Mouse (Mus musculus) kidney, adult 18-20 months (tissue): ENCODE data around the gene Tmx2.
"Not testable (repeated sequence)": the region's sequence is repeated elsewhere in the genome, so short reads cannot be mapped to it uniquely, and the experiment has no call there.

Source experiments
- DNase-seq: peaks from one replicate; pipeline ENCODE4 v3.0.0; 2021

Gene Tmx2

GRCm38 (mm10) chr2:84679016-84679415, at the start of gene Tmx2:
Tmx2 (minus strand) TSS chr2:84679140.
- DNase-seq: no peak

GRCm38 (mm10) chr2:84728191-84728590, 49.3 kb upstream of the Tmx2 start:
- DNase-seq: not testable (repeated sequence)

- peak; percentile 98 for DNase-seq
Observed at GRCm38 (mm10) chr2:84727172-84727858, 48.4 kb upstream of the Tmx2 start, which contains the start of gene Clp1. Clp1 (minus strand) TSS chr2:84727350.

GRCm38 (mm10) chr2:84726716-84727115, 47.8 kb upstream of the Tmx2 start:
- no peak for DNase-seq

GRCm38 (mm10) chr2:84725770-84726169, 46.8 kb upstream of the Tmx2 start:
- no peak for DNase-seq

GRCm38 (mm10) chr2:84723856-84724255, 44.9 kb upstream of the Tmx2 start:
- DNase-seq: no peak

GRCm38 (mm10) chr2:84721182-84721581, 42.2 kb upstream of the Tmx2 start:
- DNase-seq: no peak

- no peak for DNase-seq
Observed at GRCm38 (mm10) chr2:84720718-84721117, 41.8 kb upstream of the Tmx2 start.

- DNase-seq: no peak
Observed at GRCm38 (mm10) chr2:84717357-84717756, 38.4 kb upstream of the Tmx2 start.

GRCm38 (mm10) chr2:84716423-84717355, 37.7 kb upstream of the Tmx2 start:
- no peak for DNase-seq

GRCm38 (mm10) chr2:84715562-84716361, 36.8 kb upstream of the Tmx2 start:
- peak; percentile 83 for DNase-seq

GRCm38 (mm10) chr2:84714811-84715561, 36.0 kb upstream of the Tmx2 start, which contains the start of gene Zdhhc5:
Zdhhc5 (minus strand) TSS chr2:84715180.
- DNase-seq: peak; percentile 99

GRCm38 (mm10) chr2:84714422-84714810, 35.5 kb upstream of the Tmx2 start:
- no peak for DNase-seq

GRCm38 (mm10) chr2:84711898-84712297, 33.0 kb upstream of the Tmx2 start:
- DNase-seq: no peak

GRCm38 (mm10) chr2:84707523-84707922, 28.6 kb upstream of the Tmx2 start:
- DNase-seq: no peak

- no peak for DNase-seq
Observed at GRCm38 (mm10) chr2:84705295-84705694, 26.4 kb upstream of the Tmx2 start.

GRCm38 (mm10) chr2:84704329-84704728, 25.4 kb upstream of the Tmx2 start:
- no peak for DNase-seq

- DNase-seq: no peak
Observed at GRCm38 (mm10) chr2:84703497-84703896, 24.6 kb upstream of the Tmx2 start.

GRCm38 (mm10) chr2:84695007-84695695, 16.2 kb upstream of the Tmx2 start:
- no peak for DNase-seq

- no peak for DNase-seq
Observed at GRCm38 (mm10) chr2:84690050-84690449, 11.1 kb upstream of the Tmx2 start.

- DNase-seq: no peak
Observed at GRCm38 (mm10) chr2:84688080-84688844, 9.3 kb upstream of the Tmx2 start.
